Mouse (Mus musculus): ENCODE data around the gene Scrn3. TPM values are rescaled to one million over a fixed set of nuclear protein-coding genes. Genes with fewer than 3 reads are reported as not detected.

Gene Scrn3
- total RNA-seq, 2 experiments from 2014 or later, result 19.0 to 21.7 TPM

GRCm38 (mm10) chr2:73273249-73274118, 38.9 kb upstream of the Scrn3 start:
- intact Hi-C loops (cut with DNase I), result loop anchor here (5.0 to 10.0 kb wide), 5 partner anchors 299 to 1736 kb away; partner anchors contain the start of genes Hoxd13 and Pdk1
- no peak for DNase-seq (ENCODE audit: low spot score)

GRCm38 (mm10) chr2:73274119-73274920, 38.1 kb upstream of the Scrn3 start:
- intact Hi-C loops (cut with DNase I), result loop anchor here (5.0 to 10.0 kb wide), 5 partner anchors 300 to 1737 kb away; partner anchors contain the start of genes Hoxd13 and Pdk1

GRCm38 (mm10) chr2:73275261-73276040, 37.0 kb upstream of the Scrn3 start:
- DNase-seq (ENCODE audit: low spot score), result no peak
- intact Hi-C loops (cut with DNase I), result loop anchor here (10.0 kb wide), 4 partner anchors 301 to 1401 kb away; partner anchors contain the start of genes Hoxd13 and Pdk1

More at GRCm38 (mm10) chr2:73274119-73274920, 38.1 kb upstream of the Scrn3 start:
- DNase-seq (ENCODE audit: low spot score), result no peak

GRCm38 (mm10) chr2:73276141-73276571, 36.2 kb upstream of the Scrn3 start:
- intact Hi-C loops (cut with DNase I), result loop anchor here (10.0 kb wide), 4 partner anchors 301 to 1401 kb away; partner anchors contain the start of genes Hoxd13 and Pdk1
- no peak for DNase-seq (ENCODE audit: low spot score)

- DNase-seq (ENCODE audit: low spot score), result no peak
- intact Hi-C loops (cut with DNase I), result loop anchor here (10.0 kb wide), 4 partner anchors 302 to 1402 kb away; partner anchors contain the start of genes Hoxd13 and Pdk1
Observed at GRCm38 (mm10) chr2:73277021-73277708, 35.2 kb upstream of the Scrn3 start.

GRCm38 (mm10) chr2:73277709-73278075, 34.7 kb upstream of the Scrn3 start:
- intact Hi-C loops (cut with DNase I), result loop anchor here (1.0 to 10.0 kb wide), 7 partner anchors 63 to 1403 kb away; partner anchors contain the start of genes Hoxd13 and Pdk1
- no peak for DNase-seq (ENCODE audit: low spot score)

- peak; percentile 64 for DNase-seq (ENCODE audit: low spot score)
- intact Hi-C loops (cut with DNase I), result loop anchor here (1.0 to 10.0 kb wide), 7 partner anchors 63 to 1403 kb away; partner anchors contain the start of genes Hoxd13 and Pdk1
Observed at GRCm38 (mm10) chr2:73278131-73278854, 34.1 kb upstream of the Scrn3 start.

GRCm38 (mm10) chr2:73278869-73279268, 33.5 kb upstream of the Scrn3 start:
- DNase-seq (ENCODE audit: low spot score), result no peak
- intact Hi-C loops (cut with DNase I), result loop anchor here (1.0 to 10.0 kb wide), 7 partner anchors 64 to 1404 kb away; partner anchors contain the start of genes Hoxd13 and Pdk1

GRCm38 (mm10) chr2:73279271-73280038, 32.9 kb upstream of the Scrn3 start:
- no peak for DNase-seq (ENCODE audit: low spot score)
- intact Hi-C loops (cut with DNase I), result loop anchor here (2.0 to 10.0 kb wide), 6 partner anchors 65 to 1405 kb away; partner anchors contain the start of genes Hoxd13 and Pdk1

- DNase-seq (ENCODE audit: low spot score), result no peak
- intact Hi-C loops (cut with DNase I), result no loop called here
Observed at GRCm38 (mm10) chr2:73280356-73281047, 31.9 kb upstream of the Scrn3 start.

- DNase-seq (ENCODE audit: low spot score), result no peak
- intact Hi-C loops (cut with DNase I), result no loop called here
Observed at GRCm38 (mm10) chr2:73281048-73281661, 31.2 kb upstream of the Scrn3 start.

GRCm38 (mm10) chr2:73281707-73282106, 30.7 kb upstream of the Scrn3 start:
- no peak for DNase-seq (ENCODE audit: low spot score)
- intact Hi-C loops (cut with DNase I), result no loop called here

- intact Hi-C loops (cut with DNase I), result no loop called here
- DNase-seq (ENCODE audit: low spot score), result no peak
Observed at GRCm38 (mm10) chr2:73285630-73286029, 26.8 kb upstream of the Scrn3 start.

- intact Hi-C loops (cut with DNase I), result no loop called here
- no peak for DNase-seq (ENCODE audit: low spot score)
Observed at GRCm38 (mm10) chr2:73291130-73291529, 21.3 kb upstream of the Scrn3 start.

GRCm38 (mm10) chr2:73295023-73295422, 17.4 kb upstream of the Scrn3 start:
- DNase-seq (ENCODE audit: low spot score), result no peak
- intact Hi-C loops (cut with DNase I), result no loop called here

- DNase-seq (ENCODE audit: low spot score), result no peak
- intact Hi-C loops (cut with DNase I), result no loop called here
Observed at GRCm38 (mm10) chr2:73298154-73298553, 14.2 kb upstream of the Scrn3 start.
